Mouse (Mus musculus): Measurements from ENCODE around the gene H2-K1. TPM values are rescaled to one million over a fixed set of nuclear protein-coding genes. Genes with fewer than 3 reads are reported as not detected.
"Not testable (repeated sequence)": the region's sequence is repeated elsewhere in the genome, so short reads cannot be mapped to it uniquely, and the experiment has no call there.

Gene H2-K1
- polyA plus RNA-seq, 1 experiment, result 79.0 TPM

DNA sequence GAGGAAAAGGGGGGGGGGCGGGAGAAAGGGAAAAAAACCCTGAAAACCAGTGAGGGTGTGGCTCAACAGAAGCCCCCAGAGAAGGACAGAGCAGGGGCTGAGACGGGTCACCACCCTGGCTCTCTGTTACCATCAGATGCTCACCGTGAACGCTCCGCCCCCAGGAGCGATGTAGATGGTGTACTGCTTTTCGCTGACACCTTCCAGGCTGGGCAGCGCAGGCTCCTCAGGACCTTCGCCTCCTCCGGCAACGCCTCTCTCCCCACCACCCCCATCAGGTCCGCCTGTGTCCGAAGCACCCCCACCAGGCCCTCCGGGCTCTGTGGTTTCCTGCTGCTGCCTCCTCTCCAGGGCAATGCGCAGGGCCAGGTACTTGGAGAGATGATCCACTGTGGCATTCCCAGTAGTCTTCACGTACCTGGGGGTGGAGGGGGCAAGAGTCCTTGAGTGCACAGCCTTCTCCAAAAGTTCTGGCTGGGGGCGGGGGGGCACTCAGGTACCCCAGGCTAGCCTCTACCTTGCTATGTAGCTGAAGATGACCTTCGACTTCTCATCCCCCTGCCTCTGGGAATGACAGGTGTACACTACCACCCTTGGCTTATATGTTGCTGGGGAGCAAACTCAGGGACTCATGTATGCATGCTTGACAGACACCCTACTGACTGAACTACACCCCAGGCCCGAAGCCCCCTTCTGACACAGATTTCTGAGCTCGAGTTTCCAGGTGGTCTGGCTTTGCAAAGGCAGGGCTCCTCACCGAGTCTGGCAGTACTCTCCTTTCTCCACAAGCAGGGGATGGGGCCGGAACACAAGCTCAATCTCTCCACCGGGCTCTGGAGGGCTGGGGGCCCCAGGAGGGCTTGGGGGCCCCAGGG, 21.6 kb upstream of the H2-K1 start:
- TF ChIP-seq POLR2A (IDR thresholded peaks at IDR 0.05; ENCODE audit: extremely low read depth, insufficient read depth, low read length), result no peak
- TF ChIP-seq CTCF (IDR thresholded peaks at IDR 0.05; ENCODE audit: extremely low read depth, insufficient read depth, low read length), result no peak
- H3K4me3 ChIP-seq (ENCODE audit: insufficient read depth, low read length), result no peak overlapping the region
- H3K4me1 ChIP-seq (ENCODE audit: control insufficient read depth, insufficient read depth, low read length), result peaks cover 2% of the 10 kb centered on the region; the same call in 1 of the 2 replicates
- no peak overlapping the region for H3K27ac ChIP-seq (ENCODE audit: insufficient read depth, low read length)

DNA sequence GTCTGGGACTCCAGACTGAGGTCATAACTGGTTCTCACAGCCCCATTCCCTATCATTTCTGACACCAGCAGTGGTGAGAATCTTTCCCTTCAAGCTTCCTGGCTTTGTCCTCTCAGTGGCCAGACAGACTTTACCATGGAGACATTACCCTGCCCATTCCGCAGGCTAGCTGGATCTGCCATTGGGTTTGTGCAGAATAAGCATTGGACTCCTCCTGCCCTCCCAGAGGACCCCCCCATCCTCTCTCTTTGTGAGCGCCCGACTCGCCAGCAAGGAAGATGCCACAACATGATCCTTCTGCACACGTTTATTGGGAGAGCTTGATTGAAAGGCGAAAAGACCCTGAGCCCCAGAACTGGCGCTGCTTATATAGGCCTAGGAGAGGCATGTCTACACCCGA, 13.3 kb upstream of the H2-K1 start:
- H3K4me1 ChIP-seq (ENCODE audit: control insufficient read depth, insufficient read depth, low read length), result no peaks in the 10 kb centered on the region
- H3K4me3 ChIP-seq (ENCODE audit: insufficient read depth, low read length), result no peak overlapping the region
- TF ChIP-seq CTCF (IDR thresholded peaks at IDR 0.05; ENCODE audit: extremely low read depth, insufficient read depth, low read length), result no peak
- TF ChIP-seq POLR2A (IDR thresholded peaks at IDR 0.05; ENCODE audit: extremely low read depth, insufficient read depth, low read length), result no peak
- H3K27ac ChIP-seq (ENCODE audit: insufficient read depth, low read length), result no peak overlapping the region

DNA sequence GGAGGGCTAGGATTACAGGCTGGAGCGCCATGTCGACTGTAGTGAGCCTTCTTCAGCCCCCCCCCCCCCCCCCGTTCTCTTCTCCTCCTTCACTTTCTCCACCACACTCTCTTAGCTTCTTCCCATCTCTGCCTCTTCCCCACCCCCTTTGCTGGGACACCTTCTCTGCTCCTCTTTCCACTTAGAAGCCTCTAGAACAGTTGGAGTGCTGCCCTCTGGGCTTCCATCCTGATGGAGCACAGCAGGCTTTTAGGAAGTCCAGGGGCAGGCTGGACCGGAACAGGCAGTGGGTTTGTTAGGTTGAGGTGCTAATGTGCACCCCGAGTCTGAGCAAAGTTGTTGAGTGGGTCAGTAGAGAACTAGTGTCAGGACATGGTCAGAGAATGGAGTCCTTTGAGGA, 10.0 kb upstream of the H2-K1 start:
- Histone ChIP-seq H3K4me3 (ENCODE audit: insufficient read depth, low read length) (no peak overlapping the region), H3K27ac (ENCODE audit: insufficient read depth, low read length) (no peak overlapping the region), H3K4me1 (ENCODE audit: control insufficient read depth, insufficient read depth, low read length) (no peaks in the 10 kb centered on the region)
- TF ChIP-seq POLR2A (IDR thresholded peaks at IDR 0.05; ENCODE audit: extremely low read depth, insufficient read depth, low read length) (no peak), CTCF (IDR thresholded peaks at IDR 0.05; ENCODE audit: extremely low read depth, insufficient read depth, low read length) (no peak)

DNA sequence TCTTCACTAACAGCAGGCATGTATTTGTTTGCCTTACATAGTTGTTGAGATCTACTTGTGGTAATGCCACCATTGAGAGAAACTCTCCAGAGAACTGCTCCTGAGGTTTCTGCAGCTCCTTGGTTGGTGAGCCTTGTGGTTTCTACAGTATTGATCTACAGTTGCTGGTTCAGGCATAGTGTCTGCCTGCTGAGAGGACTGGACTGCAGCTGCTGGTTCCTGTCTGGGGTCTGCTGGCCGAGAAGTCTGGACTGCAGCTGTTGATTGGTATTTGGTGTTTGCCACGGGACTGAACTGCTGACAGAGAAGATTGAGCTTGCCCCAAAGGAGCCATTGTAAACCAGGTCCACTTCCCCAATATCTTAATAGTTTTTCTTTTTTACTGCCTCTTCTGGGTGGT, 6.4 kb upstream of the H2-K1 start:
- H3K27ac ChIP-seq (ENCODE audit: insufficient read depth, low read length), result no peak overlapping the region
- no peak for TF ChIP-seq POLR2A (IDR thresholded peaks at IDR 0.05; ENCODE audit: extremely low read depth, insufficient read depth, low read length)
- TF ChIP-seq CTCF (IDR thresholded peaks at IDR 0.05; ENCODE audit: extremely low read depth, insufficient read depth, low read length), result no peak
- H3K4me3 ChIP-seq (ENCODE audit: insufficient read depth, low read length), result no peak overlapping the region
- H3K4me1 ChIP-seq (ENCODE audit: control insufficient read depth, insufficient read depth, low read length), result no peaks in the 10 kb centered on the region

DNA sequence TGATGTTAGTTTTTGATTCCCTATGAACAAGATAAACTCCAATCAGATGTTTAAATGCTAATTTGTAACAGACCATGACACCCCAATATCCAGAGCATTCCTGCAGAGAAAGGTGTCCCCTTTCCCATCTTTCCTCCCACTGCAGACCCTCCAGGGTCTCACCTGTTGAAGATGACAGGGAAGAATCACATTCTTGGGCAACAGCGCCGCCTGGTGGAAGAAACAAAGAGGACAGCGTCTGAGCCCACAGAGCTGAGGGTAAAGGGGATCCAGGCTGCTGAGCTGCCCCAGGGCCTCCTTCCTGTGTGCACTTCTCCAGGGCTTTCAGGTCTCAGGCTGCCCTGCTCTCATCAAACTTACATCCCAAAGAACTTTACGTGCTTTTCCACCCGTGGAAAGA, 3.3 kb upstream of the H2-K1 start:
- no peak for TF ChIP-seq POLR2A (IDR thresholded peaks at IDR 0.05; ENCODE audit: extremely low read depth, insufficient read depth, low read length)
- TF ChIP-seq CTCF (IDR thresholded peaks at IDR 0.05; ENCODE audit: extremely low read depth, insufficient read depth, low read length), result peak; percentile 48; the same call in 1 of the 2 replicates
- no peak overlapping the region for H3K4me3 ChIP-seq (ENCODE audit: insufficient read depth, low read length)
- H3K4me1 ChIP-seq (ENCODE audit: control insufficient read depth, insufficient read depth, low read length), result no peaks in the 10 kb centered on the region
- H3K27ac ChIP-seq (ENCODE audit: insufficient read depth, low read length), result no peak overlapping the region

DNA sequence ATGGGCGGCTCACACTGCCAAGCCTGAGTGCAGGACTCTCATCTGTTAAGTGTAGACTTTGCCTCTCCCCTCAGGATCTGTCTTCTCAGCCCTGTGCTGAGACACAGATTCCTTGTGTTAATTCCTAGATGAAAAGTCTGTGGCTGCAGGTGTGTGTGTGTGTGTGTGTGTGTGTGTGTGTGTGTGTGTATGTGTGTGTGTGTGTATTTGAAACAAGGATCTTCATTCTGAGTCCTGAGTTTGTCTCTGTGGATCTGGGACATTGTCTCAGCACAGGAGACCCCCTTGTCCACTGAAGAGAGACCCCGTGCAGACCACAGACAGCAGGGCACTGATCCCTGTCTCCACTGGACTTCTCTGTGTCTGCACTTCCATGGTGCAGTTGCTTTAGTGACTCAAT, 649 bp upstream of the H2-K1 start:
- not testable (repeated sequence) for H3K27ac ChIP-seq (ENCODE audit: insufficient read depth, low read length); H3K4me3 ChIP-seq (ENCODE audit: insufficient read depth, low read length); H3K4me1 ChIP-seq (ENCODE audit: control insufficient read depth, insufficient read depth, low read length)

DNA sequence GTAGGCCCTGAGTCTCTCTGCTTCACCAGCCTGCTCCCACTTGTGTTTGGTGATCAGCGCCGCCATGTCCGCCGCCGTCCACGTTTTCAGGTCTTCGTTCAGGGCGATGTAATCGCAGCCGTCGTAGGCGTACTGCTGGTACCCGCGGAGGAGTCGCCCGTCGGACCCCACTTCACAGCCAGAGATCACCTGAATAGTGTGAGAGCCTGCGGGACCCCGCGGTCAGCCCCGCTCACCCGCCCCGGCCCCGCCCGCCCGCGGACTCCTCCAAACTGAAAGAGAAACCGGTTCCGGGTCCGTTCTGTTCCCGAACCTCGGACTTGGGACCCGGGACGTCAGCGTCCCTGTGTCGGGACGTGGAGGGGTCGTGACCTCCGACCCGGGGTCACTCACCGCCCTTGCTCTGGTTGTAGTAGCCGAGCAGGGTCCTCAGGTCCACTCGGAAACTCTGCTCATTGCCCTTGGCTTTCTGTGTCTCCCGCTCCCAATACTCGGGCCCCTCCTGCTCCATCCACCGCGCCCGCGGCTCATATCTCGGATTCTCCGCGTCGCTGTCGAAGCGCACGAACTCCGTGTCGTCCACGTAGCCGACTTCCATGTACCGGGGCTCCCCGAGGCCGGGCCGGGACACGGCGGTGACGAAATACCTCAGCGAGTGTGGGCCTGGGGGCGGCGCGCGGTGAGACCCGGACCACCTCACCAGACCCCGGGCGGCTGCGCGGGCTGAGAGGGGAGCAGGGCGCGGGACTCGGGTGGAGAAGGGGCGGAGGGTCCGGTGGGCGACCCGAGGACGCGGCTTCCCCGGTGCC, 602 bp downstream of the H2-K1 start:
- H3K4me3 ChIP-seq (ENCODE audit: insufficient read depth, low read length), result peak overlapping the region; percentile 13
- H3K4me1 ChIP-seq (ENCODE audit: control insufficient read depth, insufficient read depth, low read length), result no peaks in the 10 kb centered on the region
- TF ChIP-seq POLR2A (IDR thresholded peaks at IDR 0.05; ENCODE audit: extremely low read depth, insufficient read depth, low read length) (no peak), CTCF (IDR thresholded peaks at IDR 0.05; ENCODE audit: extremely low read depth, insufficient read depth, low read length) (no peak)
- no peak overlapping the region for H3K27ac ChIP-seq (ENCODE audit: insufficient read depth, low read length)

DNA sequence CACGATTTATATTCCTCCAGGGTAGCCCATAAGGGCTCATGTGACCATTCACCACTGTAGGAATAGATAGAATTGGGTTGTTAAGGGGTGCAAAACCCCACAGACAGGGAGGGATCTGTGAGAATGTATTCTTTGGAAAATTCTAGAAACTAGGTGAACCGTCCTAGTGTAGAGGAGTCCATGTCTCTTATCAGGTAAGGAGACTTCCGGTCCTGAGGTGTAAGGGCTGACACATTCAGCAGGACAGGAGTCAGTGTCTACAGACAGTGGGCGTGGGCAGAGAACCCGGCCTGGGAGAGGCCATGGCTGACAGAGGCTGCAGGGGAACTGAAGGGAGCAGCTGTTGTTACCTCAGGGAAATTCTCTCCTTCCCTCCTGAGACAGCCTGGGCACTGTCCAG, 1.4 kb downstream of the H2-K1 start:
- H3K27ac ChIP-seq (ENCODE audit: insufficient read depth, low read length); H3K4me1 ChIP-seq (ENCODE audit: control insufficient read depth, insufficient read depth, low read length): not testable (repeated sequence)
- H3K4me3 ChIP-seq (ENCODE audit: insufficient read depth, low read length), result peak overlapping the region; percentile 13; the same call in 1 of the 2 replicates

DNA sequence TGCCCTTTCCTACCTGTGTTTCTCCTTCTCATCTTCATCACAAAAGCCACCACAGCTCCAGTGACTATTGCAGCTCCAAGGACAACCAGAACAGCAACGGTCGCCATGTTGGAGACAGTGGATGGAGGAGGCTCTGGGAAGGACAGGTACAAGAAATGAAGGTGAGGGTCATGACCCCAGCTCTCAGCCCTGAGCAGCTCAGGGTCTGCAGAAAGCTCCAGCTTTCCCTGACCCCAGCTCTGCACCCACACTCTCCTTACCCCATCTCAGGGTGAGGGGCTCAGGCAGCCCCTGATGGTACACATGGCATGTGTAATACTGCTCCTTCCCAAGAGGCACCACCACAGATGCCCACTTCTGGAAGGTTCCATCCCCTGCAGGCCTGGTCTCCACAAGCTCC, 3.1 kb downstream of the H2-K1 start:
- not testable (repeated sequence) for H3K4me3 ChIP-seq (ENCODE audit: insufficient read depth, low read length); H3K4me1 ChIP-seq (ENCODE audit: control insufficient read depth, insufficient read depth, low read length); H3K27ac ChIP-seq (ENCODE audit: insufficient read depth, low read length)

DNA sequence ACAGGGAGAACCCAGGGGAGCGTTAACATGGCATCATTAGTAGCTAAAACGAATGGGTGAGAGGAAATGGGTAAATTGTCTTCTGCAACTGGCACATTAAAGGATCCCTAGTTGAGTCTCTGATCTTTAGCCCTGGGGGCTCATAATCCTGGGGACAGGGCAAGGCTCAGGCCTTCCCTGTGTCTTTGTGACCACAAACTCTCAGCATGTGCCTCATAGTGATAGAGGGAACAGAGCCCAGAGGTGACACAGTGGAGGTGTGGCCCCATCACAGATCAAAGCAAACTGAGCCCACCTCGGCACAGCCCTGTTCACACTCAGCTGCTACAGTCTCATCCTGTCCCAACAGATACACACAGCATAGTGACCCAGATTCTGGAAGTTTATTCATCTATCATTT, 4.5 kb downstream of the H2-K1 start:
- Histone ChIP-seq H3K27ac (ENCODE audit: insufficient read depth, low read length) (no peak overlapping the region), H3K4me1 (ENCODE audit: control insufficient read depth, insufficient read depth, low read length) (no peaks in the 10 kb centered on the region), H3K4me3 (ENCODE audit: insufficient read depth, low read length) (no peak overlapping the region)
- TF ChIP-seq POLR2A (IDR thresholded peaks at IDR 0.05; ENCODE audit: extremely low read depth, insufficient read depth, low read length), result no peak
- TF ChIP-seq CTCF (IDR thresholded peaks at IDR 0.05; ENCODE audit: extremely low read depth, insufficient read depth, low read length), result no peak
